Mouse (Mus musculus) kidney, embryonic 16.5 days (tissue): ENCODE results near the gene Apol10b. TPM values are rescaled to one million over a fixed set of nuclear protein-coding genes. Genes with fewer than 3 reads are reported as not detected.

Experiments
- polyA plus RNA-seq: library from polyadenylated mRNA; unstranded; fragments of >200 nt; fragmentation: Nextera tagmentation; extraction: Ambion mirVana; gene quantifications from 2 replicates; pipeline ENCODE4 v1.2.1, GENCODE M21; 2015

The Apol10b gene
- polyA plus RNA-seq, 1 experiment from 2014 or later = 0.19 TPM

Other genes starting within 250 kb of the Apol10b start
- gene Apol7a, start 197.0 kb downstream of the Apol10b start, polyA plus RNA-seq = 0.19 TPM in 1 of 2 replicates, not detected in the other
- not detected in 2 replicates for gene Apol9a, start 185.0 kb downstream of the Apol10b start, polyA plus RNA-seq
- gene Apol7b, start 148.6 kb downstream of the Apol10b start, polyA plus RNA-seq = 0.12 TPM in 1 of 2 replicates, not detected in the other
- gene Apol10a, start 119.1 kb downstream of the Apol10b start, polyA plus RNA-seq = not detected in 2 replicates
- gene Apol11a, start 87.9 kb downstream of the Apol10b start, polyA plus RNA-seq = not detected in 2 replicates
- not detected in 2 replicates for gene Apol7c, start 62.8 kb downstream of the Apol10b start, polyA plus RNA-seq
- not detected in 2 replicates for gene 1700025B11Rik, start 34.2 kb downstream of the Apol10b start, polyA plus RNA-seq
- gene Gm36245, start 3.1 kb upstream of the Apol10b start, polyA plus RNA-seq = not detected in 2 replicates
- gene Apol11b, start 47.2 kb upstream of the Apol10b start, polyA plus RNA-seq = 0.07 TPM in 1 of 2 replicates, not detected in the other
- gene Apol7e, start 102.7 kb upstream of the Apol10b start, polyA plus RNA-seq = not detected in 2 replicates
- gene Apol9b, start 132.9 kb upstream of the Apol10b start, polyA plus RNA-seq = 0.20 TPM in 1 of 2 replicates, not detected in the other
- gene Apol8, start 160.9 kb upstream of the Apol10b start, polyA plus RNA-seq = 0.19 and 0.21 TPM in 2 replicates
- 55.4 and 64.5 TPM in 2 replicates for gene Myh9, start 246.1 kb upstream of the Apol10b start, polyA plus RNA-seq